Mouse (Mus musculus) heart, postnatal 0 days (tissue): ENCODE data around the gene Cachd1. TPM values are rescaled to one million over a fixed set of nuclear protein-coding genes. Genes with fewer than 3 reads are reported as not detected.

Experiments used
- ATAC-seq: fragments of 200-750 bp; cut with Nextera tagmentation; 2 replicates; pipeline ENCODE4 v1.8.0; 2017; ENCODE audit warnings: low read depth, moderate number of reproducible peaks, moderate library complexity; ENCODE audit not compliant: insufficient read depth
- DNase-seq: peaks from one replicate; pipeline ENCODE4 v3.0.0-alpha.2; 2016; ENCODE audit warnings: low spot score
- H3K27ac ChIP-seq: fragments of 300-500 bp; sonication (generic); 2 replicates; pipeline ENCODE4 v1.5.1; 2014; ENCODE audit warnings: low read depth, mild to moderate bottlenecking
- H3K27me3 ChIP-seq: fragments of 300-500 bp; sonication (generic); 2 replicates; pipeline ENCODE4 v1.6.1; 2014; ENCODE audit warnings: low read length, mixed read lengths; ENCODE audit not compliant: control insufficient read depth, insufficient read depth
- H3K36me3 ChIP-seq: fragments of 300-500 bp; sonication (generic); replicated peaks from 2 replicates; pipeline ENCODE4 v1.6.1; 2014; ENCODE audit warnings: low read length, mixed read lengths; ENCODE audit not compliant: control insufficient read depth, insufficient read depth
- H3K4me1 ChIP-seq: fragments of 300-500 bp; sonication (generic); 2 replicates; pipeline ENCODE4 v1.6.1; 2014; ENCODE audit warnings: antibody characterized with exemption; ENCODE audit not compliant: control insufficient read depth, insufficient read depth
- H3K4me2 ChIP-seq: fragments of 300-500 bp; sonication (generic); 2 replicates; pipeline ENCODE4 v1.6.1; 2014; ENCODE audit warnings: low read depth, mild to moderate bottlenecking, low read length, moderate library complexity
- H3K4me3 ChIP-seq: fragments of 300-500 bp; sonication (generic); 2 replicates; pipeline ENCODE4 v1.5.1; 2014; ENCODE audit warnings: low read depth, low read length
- H3K9ac ChIP-seq: fragments of 300-500 bp; sonication (generic); replicated peaks from 2 replicates; pipeline ENCODE4 v1.6.1; 2014; ENCODE audit warnings: low read depth, low read length, mixed read lengths
- H3K9me3 ChIP-seq: fragments of 300-500 bp; sonication (generic); replicated peaks from 2 replicates; pipeline ENCODE4 v1.6.1; 2016; ENCODE audit warnings: low read length; ENCODE audit not compliant: control insufficient read depth
- CTCF ChIP-seq: IDR thresholded peaks from 2 replicates; pipeline ENCODE4 v1.5.1; 2016; ENCODE audit warnings: antibody characterized with exemption, control low read depth, low read depth
- EP300 ChIP-seq: IDR thresholded peaks from 2 replicates; pipeline ENCODE4 v1.6.1; 2016; ENCODE audit warnings: antibody characterized with exemption, low read depth
- WGBS: fragments of 180-500 bp; shearing (Covaris S2); extraction: QIAGEN DNeasy Blood & Tissue Kit; methylation state at CpG from one replicate; pipeline ENCODE4 v1.1.7; 2014; 5-methylcytosine and 5-hydroxymethylcytosine counted together
- polyA plus RNA-seq: library from polyadenylated mRNA; unstranded; fragments of >200 nt; fragmentation: Nextera tagmentation; extraction: Ambion mirVana; gene quantifications from 2 replicates; pipeline ENCODE4 v1.2.1, GENCODE M21; 2015
- total RNA-seq: library from RNA; depleted of rRNA; stranded (reverse); fragments of >200 nt; gene quantifications from 2 replicates; pipeline ENCODE4 v1.2.3, GENCODE M21; 2014; ENCODE audit warnings: low replicate concordance; rRNA removed

Gene Cachd1
- total RNA-seq, result 11.3 and 15.5 TPM in 2 replicates
- polyA plus RNA-seq, result 2.2 and 3.1 TPM in 2 replicates

DNA sequence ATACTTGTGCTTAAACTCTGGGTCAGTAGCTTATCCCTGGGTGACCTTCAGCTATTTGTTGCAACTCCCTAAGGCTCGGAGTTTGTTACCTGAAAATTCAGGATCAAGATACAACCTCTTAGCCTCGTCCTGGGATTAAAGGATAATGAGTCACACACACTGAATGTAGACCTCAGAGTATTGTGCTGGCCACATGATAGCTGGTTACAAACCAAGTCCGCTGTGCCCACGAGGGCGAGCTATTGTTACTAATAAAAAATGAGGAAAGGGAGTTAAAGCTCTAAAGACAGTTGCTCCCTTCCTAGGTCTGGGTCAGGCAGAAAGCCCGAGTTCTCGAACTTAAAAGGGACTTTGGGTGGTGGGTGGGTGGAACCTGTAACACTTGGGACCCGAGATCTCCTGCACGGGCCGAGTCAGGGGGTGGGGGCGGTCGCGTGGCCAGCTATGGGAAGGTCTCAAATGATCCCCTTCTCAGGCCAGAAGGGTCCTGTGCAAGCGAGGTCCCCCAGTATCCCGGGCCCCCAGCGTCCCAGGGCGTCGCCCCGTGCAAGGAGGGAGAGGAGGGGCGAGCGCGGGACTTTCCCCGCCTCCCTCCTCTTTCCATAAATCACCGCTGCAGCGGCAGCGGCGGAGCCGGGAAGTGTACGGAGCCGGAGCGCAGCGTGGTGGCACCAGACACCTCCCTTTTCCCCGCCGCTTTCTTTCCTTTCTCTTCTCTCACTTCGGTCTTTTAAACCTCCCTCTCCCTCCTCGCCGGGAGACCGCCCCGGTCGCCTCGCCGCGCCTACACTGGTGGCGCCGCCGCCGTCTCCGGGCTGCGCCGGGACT is at the start of gene Cachd1:
Cachd1 (plus strand) TSS at position 633 of the 828 bp plus-strand sequence.
- Histone ChIP-seq H3K4me2 (peak within 1 kb of the TSS; percentile 98), H3K4me1 (peaks cover 28% of the 10 kb centered on the region), H3K27me3 (no peaks in the 10 kb centered on the region), H3K36me3 (no peaks in the 10 kb centered on the region), H3K9ac (peak within 1 kb of the TSS; percentile 80), H3K4me3 (peak within 1 kb of the TSS; percentile 88), H3K9me3 (0 out of 2 replicates have a peak, but pooled peaks cover 3% of the 10 kb centered on the region), H3K27ac (peak within 1 kb of the TSS; percentile 89)
- peak; percentile 88 for DNase-seq
- peak; percentile 84 for ATAC-seq
- under 1% methylated on average over 39 of the region's 50 CpGs for WGBS
- TF ChIP-seq CTCF (peak; percentile 37), EP300 (no peak)

DNA sequence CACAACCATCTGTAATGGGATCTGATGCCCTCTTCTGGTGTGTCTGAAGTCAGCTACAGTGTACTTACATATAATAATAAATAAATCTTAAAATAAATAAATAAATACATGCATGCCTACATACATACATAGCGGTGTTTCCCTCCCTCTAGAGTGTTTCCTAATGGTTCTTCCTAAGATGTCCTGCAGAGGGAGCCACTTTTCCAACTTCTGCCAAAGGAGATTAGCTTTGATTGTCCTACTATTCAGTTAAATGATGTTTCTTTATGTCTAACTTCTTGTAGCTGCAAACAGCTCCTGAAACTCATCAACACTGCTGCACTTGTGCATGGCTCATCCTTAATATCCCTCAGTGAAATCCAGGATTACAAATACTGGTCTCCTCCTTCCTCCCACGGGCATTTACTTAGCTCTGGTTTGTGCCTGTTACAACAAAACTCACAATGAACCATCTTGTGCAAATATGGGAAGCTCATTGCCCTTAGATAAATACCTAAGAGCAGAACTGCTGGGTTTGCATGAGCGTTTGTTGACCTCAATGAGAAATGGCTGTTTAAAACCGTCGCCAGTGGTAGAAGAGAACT is 47.5 kb upstream of the Cachd1 start:
- H3K9me3 ChIP-seq, result no peaks in the 10 kb centered on the region
- no peaks in the 10 kb centered on the region for H3K36me3 ChIP-seq
- H3K4me2 ChIP-seq, result no peak overlapping the region
- no peaks in the 10 kb centered on the region for H3K27me3 ChIP-seq
- no peak overlapping the region for H3K27ac ChIP-seq
- H3K9ac ChIP-seq, result no peak overlapping the region
- TF ChIP-seq EP300 (no peak), CTCF (peak; percentile 53)
- WGBS, result 80% methylated on average over 5 of the region's 5 CpGs
- ATAC-seq (no peak), DNase-seq (peak; percentile 23)
- no peaks in the 10 kb centered on the region for H3K4me1 ChIP-seq
- no peak overlapping the region for H3K4me3 ChIP-seq

DNA sequence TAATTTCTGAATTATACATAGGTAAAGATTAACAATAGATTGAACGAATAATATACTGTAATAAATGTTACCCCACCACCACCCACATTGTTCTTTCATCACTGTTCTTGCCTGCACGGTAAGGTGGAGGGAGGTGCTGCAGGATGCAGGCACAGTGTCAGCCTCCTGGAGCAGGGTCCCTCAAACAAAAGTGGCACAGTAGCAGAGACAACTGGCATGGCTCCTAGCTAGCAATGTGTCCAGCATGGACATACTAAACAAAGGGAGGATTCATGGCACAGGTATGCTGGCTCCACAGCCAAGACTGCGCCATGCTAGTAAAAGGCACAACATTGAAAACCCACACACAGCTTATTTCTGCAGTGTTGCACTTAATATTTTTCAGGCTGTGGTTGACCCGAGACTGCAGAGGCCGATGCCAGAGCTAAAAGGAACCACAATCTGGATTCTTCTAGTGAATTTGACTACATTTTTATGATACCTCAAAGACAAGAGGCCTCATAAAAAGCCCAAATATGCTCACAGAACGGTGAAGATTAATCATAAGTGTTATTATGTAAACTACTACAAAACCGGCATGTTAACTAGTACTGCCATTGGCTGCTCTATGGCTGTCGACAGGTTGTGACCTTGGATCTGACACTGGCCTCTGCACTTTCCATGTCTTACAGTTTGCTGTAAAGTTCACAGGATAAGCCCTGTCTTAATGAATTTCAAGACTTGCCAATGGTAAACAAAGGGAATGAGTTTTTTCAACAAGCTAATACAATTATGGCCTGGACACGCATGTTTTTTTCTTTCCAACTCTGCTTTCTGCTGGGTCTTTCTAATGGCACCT is 41.2 kb upstream of the Cachd1 start:
- no peak for TF ChIP-seq EP300
- no peak for TF ChIP-seq CTCF
- H3K4me3 ChIP-seq, result no peak overlapping the region
- ATAC-seq, result no peak
- H3K27me3 ChIP-seq, result no peaks in the 10 kb centered on the region
- H3K9me3 ChIP-seq, result no peaks in the 10 kb centered on the region
- no peak overlapping the region for H3K4me2 ChIP-seq
- no peak overlapping the region for H3K27ac ChIP-seq
- DNase-seq, result no peak
- no peak overlapping the region for H3K9ac ChIP-seq
- H3K36me3 ChIP-seq, result no peaks in the 10 kb centered on the region
- 73% methylated on average over 9 of the region's 9 CpGs for WGBS
- no peaks in the 10 kb centered on the region for H3K4me1 ChIP-seq

DNA sequence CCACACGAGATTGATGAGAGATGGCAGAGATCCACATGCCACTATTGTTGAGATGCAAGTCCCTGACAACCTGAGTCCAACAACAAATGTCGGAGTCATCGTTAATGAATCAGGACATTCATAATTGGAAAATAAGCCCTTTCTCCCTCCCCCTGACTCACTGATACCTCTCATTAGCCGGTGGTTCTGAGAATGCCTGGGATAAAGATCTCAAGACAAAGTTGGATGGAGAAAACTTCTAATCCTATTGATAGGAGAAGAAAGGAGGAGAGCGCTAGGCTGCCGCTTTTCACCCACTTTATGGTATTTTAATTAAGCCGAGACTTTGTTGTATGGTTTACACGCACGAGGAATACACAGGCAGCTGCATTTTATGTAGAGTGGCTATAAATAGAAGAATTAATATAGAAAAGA is 40.5 kb upstream of the Cachd1 start:
- Histone ChIP-seq H3K4me1 (no peaks in the 10 kb centered on the region), H3K9ac (no peak overlapping the region), H3K27ac (no peak overlapping the region), H3K27me3 (no peaks in the 10 kb centered on the region), H3K4me3 (no peak overlapping the region), H3K36me3 (no peaks in the 10 kb centered on the region), H3K4me2 (no peak overlapping the region), H3K9me3 (no peaks in the 10 kb centered on the region)
- ATAC-seq, result no peak
- DNase-seq, result no peak
- TF ChIP-seq EP300 (no peak), CTCF (no peak)
- WGBS, result 87% methylated on average over 9 of the region's 9 CpGs

DNA sequence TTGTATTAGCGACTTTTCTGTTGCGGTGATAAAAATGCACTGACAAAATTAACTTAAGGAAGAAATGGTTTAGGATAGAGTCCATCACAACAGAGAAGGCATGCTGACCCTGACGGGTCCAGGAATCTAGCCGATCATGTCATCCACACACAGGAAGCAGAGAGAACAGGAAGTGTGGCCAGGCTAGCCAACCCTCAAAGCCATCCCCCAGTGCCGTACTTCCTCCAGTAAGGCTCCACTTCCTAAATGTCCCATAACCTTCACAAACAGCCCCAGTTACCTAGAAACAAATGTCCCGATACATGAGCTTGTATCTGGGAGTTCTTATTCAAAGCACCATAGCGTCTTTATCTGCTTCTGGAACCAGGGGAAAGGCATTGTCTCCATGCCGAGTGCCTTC is 32.9 kb upstream of the Cachd1 start:
- Histone ChIP-seq H3K27ac (no peak overlapping the region), H3K36me3 (no peaks in the 10 kb centered on the region), H3K4me3 (no peak overlapping the region), H3K9ac (no peak overlapping the region), H3K4me1 (no peaks in the 10 kb centered on the region), H3K4me2 (no peak overlapping the region), H3K27me3 (no peaks in the 10 kb centered on the region), H3K9me3 (no peaks in the 10 kb centered on the region)
- TF ChIP-seq CTCF (no peak), EP300 (no peak)
- ATAC-seq, result no peak
- 82% methylated on average over 8 of the region's 8 CpGs for WGBS
- DNase-seq, result no peak
